Mouse (Mus musculus): ENCODE data around the gene Mitf. TPM values are rescaled to one million over a fixed set of nuclear protein-coding genes. Genes with fewer than 3 reads are reported as not detected.
A peak's percentile ranks its signal among the peaks of the same experiment; 100 is the strongest.

Mitf gene
- 10 to 100 TPM in 3 of 4 experiments, 1 to 10 TPM in 1; 9.7 to 12.9 (median 10.8) TPM for total RNA-seq (2022)

- DNase-seq (ENCODE audit: low spot score in 2 of 2) = peak; percentile 93
Measured at GRCm38 (mm10) chr6:97806781-97807743, at the start of gene Mitf. TSS of gene Mitf (plus strand) at chr6:97807052.

- DNase-seq (ENCODE audit: low spot score in 2 of 2) = no peak
Measured at GRCm38 (mm10) chr6:97757361-97757760, 49.5 kb upstream of the Mitf start.

GRCm38 (mm10) chr6:97758884-97759283 lies 48.0 kb upstream of the Mitf start:
- DNase-seq (ENCODE audit: low spot score in 2 of 2) = no peak

GRCm38 (mm10) chr6:97759301-97759700 lies 47.6 kb upstream of the Mitf start:
- peak in 1 of 2 experiments; percentile 51 for DNase-seq (ENCODE audit: low spot score in 2 of 2)

GRCm38 (mm10) chr6:97761326-97761725 lies 45.5 kb upstream of the Mitf start:
- peak; percentile 15 to 41 for DNase-seq (ENCODE audit: low spot score in 2 of 2)

GRCm38 (mm10) chr6:97763970-97764369 lies 42.9 kb upstream of the Mitf start:
- no peak for DNase-seq (ENCODE audit: low spot score in 2 of 2)

- no peak for DNase-seq (ENCODE audit: low spot score in 2 of 2)
Measured at GRCm38 (mm10) chr6:97767836-97768235, 39.0 kb upstream of the Mitf start.

GRCm38 (mm10) chr6:97769549-97769948 lies 37.3 kb upstream of the Mitf start:
- DNase-seq (ENCODE audit: low spot score in 2 of 2) = no peak

GRCm38 (mm10) chr6:97781316-97781715 lies 25.5 kb upstream of the Mitf start:
- DNase-seq (ENCODE audit: low spot score in 2 of 2) = no peak

- no peak for DNase-seq (ENCODE audit: low spot score in 2 of 2)
Measured at GRCm38 (mm10) chr6:97782291-97782690, 24.6 kb upstream of the Mitf start.

- DNase-seq (ENCODE audit: low spot score in 2 of 2) = no peak
Measured at GRCm38 (mm10) chr6:97786871-97787270, 20.0 kb upstream of the Mitf start.

- DNase-seq (ENCODE audit: low spot score in 2 of 2) = no peak
Measured at GRCm38 (mm10) chr6:97788361-97788974, 18.4 kb upstream of the Mitf start.

GRCm38 (mm10) chr6:97789700-97790099 lies 17.2 kb upstream of the Mitf start:
- DNase-seq (ENCODE audit: low spot score in 2 of 2) = no peak

GRCm38 (mm10) chr6:97792104-97792503 lies 14.7 kb upstream of the Mitf start:
- no peak for DNase-seq (ENCODE audit: low spot score in 2 of 2)

GRCm38 (mm10) chr6:97795175-97795574 lies 11.7 kb upstream of the Mitf start:
- no peak for DNase-seq (ENCODE audit: low spot score in 2 of 2)

- DNase-seq (ENCODE audit: low spot score in 2 of 2) = no peak
Measured at GRCm38 (mm10) chr6:97800615-97801014, 6.2 kb upstream of the Mitf start.

- no peak for DNase-seq (ENCODE audit: low spot score in 2 of 2)
Measured at GRCm38 (mm10) chr6:97806051-97806450, 801 bp upstream of the Mitf start.

- DNase-seq (ENCODE audit: low spot score in 2 of 2) = no peak
Measured at GRCm38 (mm10) chr6:97814191-97814590, 7.3 kb downstream of the Mitf start.

GRCm38 (mm10) chr6:97815723-97816122 lies 8.9 kb downstream of the Mitf start:
- DNase-seq (ENCODE audit: low spot score in 2 of 2) = no peak

- no peak for DNase-seq (ENCODE audit: low spot score in 2 of 2)
Measured at GRCm38 (mm10) chr6:97816806-97817205, 10.0 kb downstream of the Mitf start.

- DNase-seq (ENCODE audit: low spot score in 2 of 2) = no peak
Measured at GRCm38 (mm10) chr6:97818128-97818527, 11.3 kb downstream of the Mitf start.

GRCm38 (mm10) chr6:97818948-97819347 lies 12.1 kb downstream of the Mitf start:
- no peak for DNase-seq (ENCODE audit: low spot score in 2 of 2)

- DNase-seq (ENCODE audit: low spot score in 2 of 2) = no peak
Measured at GRCm38 (mm10) chr6:97820505-97820904, 13.7 kb downstream of the Mitf start.

Data from layer of hippocampus, adult 8-10 months (tissue).